Mouse (Mus musculus) MEL (cell line): ENCODE data around the gene Nlgn1.

ENCODE experiments used
- CTCF ChIP-seq, 3 experiments: IDR thresholded peaks in 2 of 3; conservative IDR thresholded peaks in 1 of 3; 2 replicates each; pipeline ENCODE4 v1.5.1; 2011 to 2012; ENCODE audit warnings: low read length in 3 of 3, low read depth in 2 of 3, mild to moderate bottlenecking in 2 of 3, improper control_type of control experiment in 1 of 3, inconsistent platforms in 1 of 3, mixed read lengths in 1 of 3, moderate library complexity in 1 of 3; ENCODE audit not compliant: control insufficient read depth in 1 of 3, insufficient read depth in 1 of 3, poor library complexity in 1 of 3, severe bottlenecking in 1 of 3
- POLR2AphosphoS5 ChIP-seq: IDR thresholded peaks from 2 replicates; pipeline ENCODE4 v1.6.1; 2012; ENCODE audit warnings: low read depth, borderline replicate concordance, mild to moderate bottlenecking, inconsistent platforms, low read length, moderate library complexity, mixed read lengths

DNA sequence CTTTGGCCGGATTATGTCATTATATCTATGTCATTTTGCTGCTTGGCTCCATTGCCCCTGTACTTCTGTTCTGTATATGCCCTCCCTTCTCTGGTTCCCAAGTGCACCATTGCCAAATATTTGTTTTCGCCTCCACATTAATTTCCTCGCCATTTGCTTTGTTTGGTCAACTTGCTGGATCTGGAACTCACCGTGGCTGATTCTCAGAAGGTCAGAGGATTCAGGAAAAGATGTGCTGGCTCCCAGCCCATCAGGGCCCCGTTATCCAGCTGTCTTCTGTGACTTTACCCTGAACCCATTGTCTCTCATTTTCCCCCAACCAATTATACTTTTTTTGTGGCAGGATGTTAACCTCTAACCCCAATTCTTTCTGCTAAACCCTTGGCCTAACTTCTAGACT is 158.0 kb downstream of the Nlgn1 start:
- TF ChIP-seq CTCF (IDR thresholded peaks at IDR 0.05 in 2 of 3, conservative IDR thresholded peaks at IDR 0.05 in 1 of 3; ENCODE audit: control insufficient read depth in 1 of 3, insufficient read depth in 1 of 3, low read depth in 2 of 3, low read length in 3 of 3, poor library complexity in 1 of 3, severe bottlenecking in 1 of 3) (no peak), POLR2AphosphoS5 (no peak)
